Mouse (Mus musculus) activated CD4-positive, CD25-positive, alpha-beta regulatory T cell, adult 9 weeks (primary cell): ENCODE results near the gene Olfr661. TPM values are rescaled to one million over a fixed set of nuclear protein-coding genes. Genes with fewer than 3 reads are reported as not detected.

ENCODE experiments used
- polyA plus RNA-seq: library from polyadenylated mRNA; unstranded; fragments of 100-300 nt; shearing (Covaris generic); gene quantifications from one replicate; pipeline ENCODE4 v1.2.1, GENCODE M21; 2017

Gene Olfr661
- polyA plus RNA-seq, result not detected

DNA sequence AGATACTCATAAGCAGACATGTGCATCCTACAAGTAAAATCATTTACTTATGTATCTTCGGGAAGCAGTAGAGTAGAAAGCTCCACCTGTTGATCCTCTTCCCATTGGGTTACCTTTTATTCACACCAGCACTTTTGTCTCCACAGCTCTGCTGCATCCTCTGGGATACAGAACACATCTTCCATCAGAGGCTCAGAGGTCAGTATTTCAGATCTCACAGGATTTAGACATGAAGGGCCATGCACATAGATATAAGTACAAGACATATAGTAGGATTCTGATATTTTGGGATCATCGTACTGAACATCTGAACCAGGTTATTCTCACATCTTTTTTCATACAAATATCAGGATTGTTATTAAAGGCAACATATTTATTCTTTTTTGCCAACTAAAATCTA is at the start of gene Olfr661:
Gene Olfr661 (plus strand): TSS at position 301 of the 400 bp plus-strand sequence.

DNA sequence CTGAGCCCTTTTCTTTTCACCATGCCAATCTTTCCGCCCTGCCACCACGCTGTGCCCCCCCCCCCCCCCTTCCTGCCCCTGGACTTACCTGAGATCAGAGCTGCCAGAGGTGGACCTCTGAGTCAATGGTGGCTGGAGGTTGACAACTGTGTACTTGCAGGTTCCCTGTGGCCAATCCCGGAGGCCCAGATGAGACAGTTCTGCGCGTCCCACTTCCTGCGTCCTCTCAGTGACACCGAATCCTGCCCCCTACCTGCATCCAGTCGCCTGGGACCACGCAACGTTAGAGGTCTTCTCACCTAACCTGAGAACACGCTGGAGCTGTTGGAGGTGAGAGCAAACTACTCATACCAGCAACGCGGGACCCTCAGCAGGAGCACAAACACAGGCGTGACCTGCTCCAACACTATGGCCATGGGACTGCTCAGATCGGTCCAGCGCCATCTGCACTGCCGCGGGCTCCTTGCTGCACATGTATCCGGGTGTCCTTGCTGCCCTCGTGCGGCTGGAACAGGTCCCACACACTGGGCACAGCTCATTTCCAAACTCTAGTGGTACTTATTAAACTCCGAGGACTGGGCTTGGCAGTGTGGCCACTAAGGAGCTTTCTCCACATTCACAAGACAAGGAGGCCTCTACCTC is 39.3 kb upstream of the Olfr661 start, which contains the start of gene Olfr658:
Gene Olfr658 (minus strand): TSS at position 465 of the 642 bp plus-strand sequence.

DNA sequence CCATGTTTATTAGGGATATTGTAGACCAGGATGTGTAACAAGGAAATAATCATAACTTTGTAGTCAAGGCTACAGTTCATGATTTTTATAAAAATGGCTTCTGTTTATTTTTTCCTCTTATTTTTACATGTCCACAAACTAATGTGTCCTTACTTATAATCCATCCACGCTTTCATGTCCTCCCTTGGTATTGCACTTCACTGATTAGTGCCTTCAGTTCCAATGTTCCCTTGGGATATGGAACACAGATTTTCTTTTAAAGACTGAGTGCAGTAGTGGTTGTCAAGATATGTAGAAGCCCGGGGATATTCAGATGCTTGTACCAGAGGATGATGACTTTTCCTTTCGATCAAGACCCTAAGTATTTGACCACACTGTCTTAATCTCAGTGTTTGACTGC is 19.8 kb upstream of the Olfr661 start, which contains the start of gene Olfr659:
Gene Olfr659 (plus strand): TSS at position 301 of the 400 bp plus-strand sequence.

Other genes starting within 250 kb of the Olfr661 start
- 76.5 TPM for gene Trim30a, start 221.3 kb upstream of the Olfr661 start, polyA plus RNA-seq
- 30.9 TPM for gene Trim30d, start 178.7 kb upstream of the Olfr661 start, polyA plus RNA-seq
- gene Olfr651, start 136.4 kb upstream of the Olfr661 start, polyA plus RNA-seq, result not detected
- gene Olfr652, start 125.6 kb upstream of the Olfr661 start, polyA plus RNA-seq, result not detected
- gene Olfr653, start 109.2 kb upstream of the Olfr661 start, polyA plus RNA-seq, result not detected
- gene Olfr654, start 99.5 kb upstream of the Olfr661 start, polyA plus RNA-seq, result not detected
- not detected for gene Olfr655, start 84.7 kb upstream of the Olfr661 start, polyA plus RNA-seq
- gene Olfr656, start 72.5 kb upstream of the Olfr661 start, polyA plus RNA-seq, result not detected
- gene Olfr657, start 61.7 kb upstream of the Olfr661 start, polyA plus RNA-seq, result not detected
- gene Olfr658, start 39.2 kb upstream of the Olfr661 start, polyA plus RNA-seq, result not detected
- not detected for gene Olfr659, start 19.7 kb upstream of the Olfr661 start, polyA plus RNA-seq
- not detected for gene Usp17le, start 91.0 kb downstream of the Olfr661 start, polyA plus RNA-seq
- not detected for gene Usp17lb, start 156.1 kb downstream of the Olfr661 start, polyA plus RNA-seq
- 0.10 TPM for gene Usp17la, start 170.5 kb downstream of the Olfr661 start, polyA plus RNA-seq
- gene Olfr665, start 191.5 kb downstream of the Olfr661 start, polyA plus RNA-seq, result not detected
- gene Olfr666, start 209.5 kb downstream of the Olfr661 start, polyA plus RNA-seq, result not detected
- not detected for gene Olfr667, start 235.0 kb downstream of the Olfr661 start, polyA plus RNA-seq
- gene Olfr668, start 241.6 kb downstream of the Olfr661 start, polyA plus RNA-seq, result not detected
- gene Olfr669, start 247.7 kb downstream of the Olfr661 start, polyA plus RNA-seq, result not detected